Mouse (Mus musculus) retina, postnatal 1 day (tissue): ENCODE measurements at regions not wholly inside any gene's neighbourhood (a gene's known extent, or its start where the extent isn't known, plus 50 kb on each side); places are given as distances from the start of the nearest gene placed in this dataset.

ENCODE experiments used
- DNase-seq: peaks from one replicate; pipeline ENCODE4 v3.0.0-alpha.2; 2012

- DNase-seq, result no peak
Measured at GRCm38 (mm10) chr15:62139859-62140258, 1217.0 kb upstream of the A1bg start.

GRCm38 (mm10) chr15:62139192-62139591, 1216.4 kb upstream of the A1bg start:
- no peak for DNase-seq

- DNase-seq, result no peak
Measured at GRCm38 (mm10) chr15:62138701-62139100, 1215.9 kb upstream of the A1bg start.

- DNase-seq, result no peak
Measured at GRCm38 (mm10) chr15:62136932-62137594, 1214.3 kb upstream of the A1bg start.

GRCm38 (mm10) chr15:62134835-62135234, 1212.0 kb upstream of the A1bg start:
- no peak for DNase-seq

- no peak for DNase-seq
Measured at GRCm38 (mm10) chr15:62134308-62134707, 1211.5 kb upstream of the A1bg start.

- no peak for DNase-seq
Measured at GRCm38 (mm10) chr15:62132895-62133294, 1210.1 kb upstream of the A1bg start.

- no peak for DNase-seq
Measured at GRCm38 (mm10) chr15:62131686-62132085, 1208.9 kb upstream of the A1bg start.

- DNase-seq, result no peak
Measured at GRCm38 (mm10) chr15:62130530-62130929, 1207.7 kb upstream of the A1bg start.

GRCm38 (mm10) chr15:62128546-62129212, 1205.9 kb upstream of the A1bg start:
- DNase-seq, result no peak

- DNase-seq, result peak; percentile 61
Measured at GRCm38 (mm10) chr15:62127602-62128158, 1204.9 kb upstream of the A1bg start.

- no peak for DNase-seq
Measured at GRCm38 (mm10) chr15:62125718-62126117, 1202.9 kb upstream of the A1bg start.

- DNase-seq, result no peak
Measured at GRCm38 (mm10) chr15:62123756-62124155, 1200.9 kb upstream of the A1bg start.

GRCm38 (mm10) chr15:62122265-62123023, 1199.6 kb upstream of the A1bg start:
- no peak for DNase-seq

- DNase-seq, result no peak
Measured at GRCm38 (mm10) chr15:62121696-62122095, 1198.9 kb upstream of the A1bg start.

GRCm38 (mm10) chr15:62120735-62121134, 1197.9 kb upstream of the A1bg start:
- no peak for DNase-seq

- no peak for DNase-seq
Measured at GRCm38 (mm10) chr15:62118997-62119396, 1196.2 kb upstream of the A1bg start.

- no peak for DNase-seq
Measured at GRCm38 (mm10) chr15:62116184-62116583, 1193.4 kb upstream of the A1bg start.

GRCm38 (mm10) chr15:62114815-62115214, 1192.0 kb upstream of the A1bg start:
- no peak for DNase-seq

GRCm38 (mm10) chr15:62112151-62112550, 1189.3 kb upstream of the A1bg start:
- no peak for DNase-seq

GRCm38 (mm10) chr15:62107976-62108375, 1185.2 kb upstream of the A1bg start:
- DNase-seq, result no peak

GRCm38 (mm10) chr15:62106518-62106975, 1183.7 kb upstream of the A1bg start:
- peak; percentile 89 for DNase-seq

GRCm38 (mm10) chr15:62105483-62105882, 1182.7 kb upstream of the A1bg start:
- no peak for DNase-seq
